Mouse (Mus musculus): ENCODE measurements around the gene Kcnj6.

Gene Kcnj6

GRCm38 (mm10) chr16:94782110-94782946 lies 215.2 kb downstream of the Kcnj6 start:
- in situ Hi-C loops (cut with MboI), result no loop called here

- in situ Hi-C loops (cut with MboI), result no loop called here
Measured at GRCm38 (mm10) chr16:94773928-94774327, 223.6 kb downstream of the Kcnj6 start.

GRCm38 (mm10) chr16:94767606-94768005 lies 229.9 kb downstream of the Kcnj6 start:
- in situ Hi-C loops (cut with MboI), result no loop called here

- in situ Hi-C loops (cut with MboI), result no loop called here
Measured at GRCm38 (mm10) chr16:94765129-94765528, 232.4 kb downstream of the Kcnj6 start.

GRCm38 (mm10) chr16:94760732-94761131 lies 236.8 kb downstream of the Kcnj6 start:
- in situ Hi-C loops (cut with MboI), result no loop called here

- in situ Hi-C loops (cut with MboI), result no loop called here
Measured at GRCm38 (mm10) chr16:94759761-94760160, 237.7 kb downstream of the Kcnj6 start.

- in situ Hi-C loops (cut with MboI), result no loop called here
Measured at GRCm38 (mm10) chr16:94758606-94759005, 238.9 kb downstream of the Kcnj6 start.

- in situ Hi-C loops (cut with MboI), result no loop called here
Measured at GRCm38 (mm10) chr16:94756352-94756751, 241.1 kb downstream of the Kcnj6 start.

GRCm38 (mm10) chr16:94753453-94753852 lies 244.0 kb downstream of the Kcnj6 start:
- in situ Hi-C loops (cut with MboI), result no loop called here

- in situ Hi-C loops (cut with MboI), result no loop called here
Measured at GRCm38 (mm10) chr16:94752781-94753180, 244.7 kb downstream of the Kcnj6 start.

GRCm38 (mm10) chr16:94745016-94745415 lies 252.5 kb downstream of the Kcnj6 start:
- in situ Hi-C loops (cut with MboI), result no loop called here

- in situ Hi-C loops (cut with MboI), result no loop called here
Measured at GRCm38 (mm10) chr16:94743853-94744501, 253.5 kb downstream of the Kcnj6 start.

- in situ Hi-C loops (cut with MboI), result no loop called here
Measured at GRCm38 (mm10) chr16:94737359-94737687, 260.2 kb downstream of the Kcnj6 start.

GRCm38 (mm10) chr16:94736462-94737358 lies 260.8 kb downstream of the Kcnj6 start:
- in situ Hi-C loops (cut with MboI), result no loop called here

- in situ Hi-C loops (cut with MboI), result no loop called here
Measured at GRCm38 (mm10) chr16:94735472-94735871, 262.0 kb downstream of the Kcnj6 start.

- in situ Hi-C loops (cut with MboI), result no loop called here
Measured at GRCm38 (mm10) chr16:94731027-94731426, 266.5 kb downstream of the Kcnj6 start.

- in situ Hi-C loops (cut with MboI), result no loop called here
Measured at GRCm38 (mm10) chr16:94729236-94729635, 268.3 kb downstream of the Kcnj6 start.

GRCm38 (mm10) chr16:94724747-94725211 lies 272.7 kb downstream of the Kcnj6 start:
- in situ Hi-C loops (cut with MboI), result no loop called here

- in situ Hi-C loops (cut with MboI), result no loop called here
Measured at GRCm38 (mm10) chr16:94724061-94724596, 273.4 kb downstream of the Kcnj6 start.

GRCm38 (mm10) chr16:94722936-94723335 lies 274.6 kb downstream of the Kcnj6 start:
- in situ Hi-C loops (cut with MboI), result no loop called here

- in situ Hi-C loops (cut with MboI), result no loop called here
Measured at GRCm38 (mm10) chr16:94721549-94722006, 275.9 kb downstream of the Kcnj6 start.

Measured in mature B cell (primary cell).